Comparison of ENCODE assay signal across 8 mouse cellular contexts in genomic region chr19:40343018-40343417, GRCm38 (mm10).
DNase-seq lines count a peak whose midpoint lies in the region; ATAC-seq and TF ChIP-seq lines count a peak whose summit lies in the region.

No protein-coding gene starts in this region.

- H3K27me3 ChIP-seq in heart, adult 2 months (ENCODE audit: control insufficient read depth, insufficient read depth, low read length) = no peaks in the 10 kb centered on the region
- no peaks in the 10 kb centered on the region for H3K27me3 ChIP-seq in liver, embryonic 13.5 days
- no peaks in the 10 kb centered on the region for H3K27me3 ChIP-seq in neural tube, embryonic 11.5 days (ENCODE audit: control insufficient read depth, insufficient read depth, low read length)
- H3K27me3 ChIP-seq in stomach, embryonic 14.5 days (ENCODE audit: control insufficient read depth, insufficient read depth, low read length) = no peaks in the 10 kb centered on the region

- H3K9ac ChIP-seq in heart, adult 2 months (ENCODE audit: low read depth, low read length) = no peak overlapping the region
- H3K9ac ChIP-seq in liver, embryonic 13.5 days = no peak overlapping the region
- H3K9ac ChIP-seq in neural tube, embryonic 11.5 days (ENCODE audit: low read length) = no peak overlapping the region
- no peak overlapping the region for H3K9ac ChIP-seq in stomach, embryonic 14.5 days (replicated peaks; ENCODE audit: low read depth, low read length)

- 0 out of 2 replicates have a peak, but pooled peaks have one; percentile 16 for TF ChIP-seq POLR2A in heart, adult 2 months (IDR thresholded peaks at IDR 0.05; ENCODE audit: insufficient read depth, low read depth, low read length)

- H3K4me2 ChIP-seq in liver, embryonic 13.5 days = no peak overlapping the region
- H3K4me2 ChIP-seq in neural tube, embryonic 11.5 days (ENCODE audit: low read depth) = no peak overlapping the region
- no peak overlapping the region for H3K4me2 ChIP-seq in stomach, embryonic 14.5 days (replicated peaks; ENCODE audit: low read depth, low read length)

- H3K79me2 ChIP-seq in heart, adult 2 months (replicated peaks; ENCODE audit: control insufficient read depth, insufficient read depth, low read length) = no peaks in the 10 kb centered on the region

- no peak overlapping the region for H3K4me3 ChIP-seq in heart, adult 2 months
- no peak overlapping the region for H3K4me3 ChIP-seq in liver, embryonic 13.5 days (replicated peaks)
- H3K4me3 ChIP-seq in neural tube, embryonic 11.5 days (ENCODE audit: low read depth, low read length) = no peak overlapping the region
- no peak overlapping the region for H3K4me3 ChIP-seq in stomach, embryonic 14.5 days (ENCODE audit: low read depth, low read length)

- peaks cover 6% of the 10 kb centered on the region for H3K4me1 ChIP-seq in heart, adult 2 months (ENCODE audit: control insufficient read depth, insufficient read depth, low read length)
- H3K4me1 ChIP-seq in liver, embryonic 13.5 days (replicated peaks) = peaks cover 3% of the 10 kb centered on the region; the same call in 1 of the 2 replicates
- no peaks in the 10 kb centered on the region; the same call in 1 of the 2 replicates for H3K4me1 ChIP-seq in neural tube, embryonic 11.5 days (ENCODE audit: control insufficient read depth, insufficient read depth, low read length)
- H3K4me1 ChIP-seq in stomach, embryonic 14.5 days (ENCODE audit: control insufficient read depth, insufficient read depth, low read length) = peaks cover 5% of the 10 kb centered on the region; the same call in 1 of the 2 replicates

- peaks cover 56% of the 10 kb centered on the region for H3K36me3 ChIP-seq in heart, adult 2 months (ENCODE audit: control insufficient read depth, insufficient read depth, low read length)
- peaks cover 14% of the 10 kb centered on the region for H3K36me3 ChIP-seq in liver, embryonic 13.5 days
- no peaks in the 10 kb centered on the region for H3K36me3 ChIP-seq in neural tube, embryonic 11.5 days (ENCODE audit: control insufficient read depth, insufficient read depth, low read length)
- H3K36me3 ChIP-seq in stomach, embryonic 14.5 days (ENCODE audit: control insufficient read depth, insufficient read depth, low read length) = no peaks in the 10 kb centered on the region

- 16% methylated on average over 5 of the region's 5 CpGs for WGBS in heart, adult 2 months
- 9% methylated on average over 5 of the region's 5 CpGs for WGBS in liver, embryonic 13.5 days (ENCODE audit: insufficient replicate concordance)
- 12% methylated on average over 5 of the region's 5 CpGs for WGBS in neural tube, embryonic 11.5 days
- 10% methylated on average over 5 of the region's 5 CpGs for WGBS in stomach, embryonic 14.5 days

- intact Hi-C loops in heart, adult 2 months (cut with DNase I) = loop anchor here (1.0 to 10.0 kb wide), 3 partner anchors 42 to 382 kb away; no protein-coding TSS in a partner anchor

- no peaks in the 10 kb centered on the region for H3K9me3 ChIP-seq in liver, embryonic 13.5 days (replicated peaks)
- H3K9me3 ChIP-seq in neural tube, embryonic 11.5 days (ENCODE audit: control insufficient read depth, low read length) = no peaks in the 10 kb centered on the region
- H3K9me3 ChIP-seq in stomach, embryonic 14.5 days (ENCODE audit: control insufficient read depth, low read depth, low read length) = no peaks in the 10 kb centered on the region

- peak; percentile 98 for TF ChIP-seq CTCF in heart, adult 2 months (IDR thresholded peaks at IDR 0.05)

- peak; percentile 75 for DNase-seq in 416B (ENCODE audit: low read depth)
- peak; percentile 55 for DNase-seq in adrenal gland, adult 8-10 months
- peak; percentile 61 for DNase-seq in embryo, embryonic 11.5 days (ENCODE audit: low read depth, low spot score)
- peak; percentile 77 to 87 for DNase-seq in heart, adult 2 months
- DNase-seq in kidney, postnatal 14 days = peak; percentile 80
- peak; percentile 50 for DNase-seq in liver, embryonic 13.5 days
- peak; percentile 85 for DNase-seq in neural tube, embryonic 11.5 days (ENCODE audit: low spot score)

- H3K27ac ChIP-seq in heart, adult 2 months = no peak overlapping the region; the same call in 1 of the 2 replicates
- no peak overlapping the region for H3K27ac ChIP-seq in liver, embryonic 13.5 days
- no peak overlapping the region for H3K27ac ChIP-seq in neural tube, embryonic 11.5 days (ENCODE audit: low read depth, low read length)
- H3K27ac ChIP-seq in stomach, embryonic 14.5 days (ENCODE audit: low read length) = no peak overlapping the region

- TF ChIP-seq EP300 in heart, adult 2 months (IDR thresholded peaks at IDR 0.05; ENCODE audit: insufficient read depth, low read depth, low read length) = peak; percentile 94

- no peak for ATAC-seq in liver, embryonic 13.5 days (ENCODE audit: low read depth)
- ATAC-seq in neural tube, embryonic 11.5 days (ENCODE audit: insufficient read depth, low FRiP score, low TSS enrichment) = peak; percentile 31; the same call in 1 of the 2 replicates
- peak; percentile 65; the same call in 1 of the 2 replicates for ATAC-seq in stomach, embryonic 14.5 days (ENCODE audit: insufficient number of reproducible peaks, insufficient read depth, low FRiP score, low read depth)
